Comparison of ENCODE assay signal across 9 mouse cellular contexts in genomic region chr7:99360803-99361414, GRCm38 (mm10). TPM values are rescaled to one million over a fixed set of nuclear protein-coding genes. Genes with fewer than 3 reads are reported as not detected.
DNase-seq lines count a peak whose midpoint lies in the region; ATAC-seq and TF ChIP-seq lines count a peak whose summit lies in the region.
"Had no signal": no experiment of that assay in that cellular context is flagged by ENCODE, and none has a peak within 500 bp of the region (broad histone marks: within the 10 kb centered on the region; RNA-seq: fewer than 3 reads in every experiment).

No protein-coding gene starts in this region.

- no peaks in the 10 kb centered on the region for H3K27me3 ChIP-seq in lung, embryonic 14.5 days (ENCODE audit: insufficient read depth, low read length)
- no peaks in the 10 kb centered on the region for H3K27me3 ChIP-seq in embryonic facial prominence, embryonic 13.5 days
- no peaks in the 10 kb centered on the region for H3K27me3 ChIP-seq in intestine, embryonic 14.5 days (replicated peaks; ENCODE audit: control insufficient read depth, insufficient read depth, low read length)
- no peaks in the 10 kb centered on the region for H3K27me3 ChIP-seq in small intestine, adult 2 months (ENCODE audit: control insufficient read depth, insufficient read depth, low read length)

- DNase-seq in lung, embryonic 14.5 days = no peak
- no peak for DNase-seq in lung, postnatal 4 days
- DNase-seq in intestine, embryonic 14.5 days (ENCODE audit: low spot score) = peak; percentile 64
- DNase-seq in layer of hippocampus, postnatal 36 days = no peak
- DNase-seq in left cerebral cortex, postnatal 10 days (ENCODE audit: extremely low spot score in 1 of 2, low spot score in 2 of 2) = no peak

- peak overlapping the region; percentile 44 for H3K4me2 ChIP-seq in lung, embryonic 14.5 days
- peak overlapping the region; percentile 42 for H3K4me2 ChIP-seq in embryonic facial prominence, embryonic 13.5 days
- peak overlapping the region; percentile 41 for H3K4me2 ChIP-seq in intestine, embryonic 14.5 days (ENCODE audit: low read length)

- TF ChIP-seq CTCF in lung, embryonic 14.5 days (IDR thresholded peaks at IDR 0.05; ENCODE audit: low read depth) = 0 out of 2 replicates have a peak, but pooled peaks have one; percentile 8
- no peak for TF ChIP-seq CTCF in small intestine, adult 2 months (IDR thresholded peaks at IDR 0.05; ENCODE audit: extremely low read depth, insufficient read length, insufficient replicate concordance, low read depth, low read length)

- WGBS in lung, embryonic 14.5 days = 17% methylated on average over 8 of the region's 8 CpGs
- WGBS in embryonic facial prominence, embryonic 13.5 days = 6% methylated on average over 8 of the region's 8 CpGs
- WGBS in intestine, embryonic 14.5 days = 24% methylated on average over 8 of the region's 8 CpGs
- WGBS in small intestine, adult 2 months = 44% methylated on average over 8 of the region's 8 CpGs

- TF ChIP-seq POLR2A in small intestine, adult 2 months (IDR thresholded peaks at IDR 0.05; ENCODE audit: low read depth, low read length) = no peak

- H3K9ac ChIP-seq in lung, embryonic 14.5 days = 0 out of 2 replicates have a peak overlapping the region, but pooled peaks have one; percentile 9
- no peak overlapping the region for H3K9ac ChIP-seq in embryonic facial prominence, embryonic 13.5 days
- H3K9ac ChIP-seq in intestine, embryonic 14.5 days (ENCODE audit: low read length) = peak overlapping the region; percentile 11; the same call in 1 of the 2 replicates
- H3K9ac ChIP-seq: liver, embryonic 14.5 days had no signal

- peak overlapping the region; percentile 98 for H3K27ac ChIP-seq in lung, embryonic 14.5 days (ENCODE audit: low read depth)
- peak overlapping the region; percentile 99 for H3K27ac ChIP-seq in embryonic facial prominence, embryonic 13.5 days
- peak overlapping the region; percentile 96 for H3K27ac ChIP-seq in intestine, embryonic 14.5 days (ENCODE audit: low read depth)
- peak overlapping the region; percentile 32 for H3K27ac ChIP-seq in small intestine, adult 2 months (ENCODE audit: insufficient read depth, low read depth, low read length)
- H3K27ac ChIP-seq: liver, embryonic 14.5 days had no signal

- intact Hi-C loops in left cerebral cortex, postnatal 10 days (cut with DNase I) = no loop called here

- H3K4me1 ChIP-seq in lung, embryonic 14.5 days (ENCODE audit: insufficient read depth) = peaks cover 30% of the 10 kb centered on the region
- H3K4me1 ChIP-seq in embryonic facial prominence, embryonic 13.5 days = peaks cover 43% of the 10 kb centered on the region
- H3K4me1 ChIP-seq in intestine, embryonic 14.5 days (replicated peaks; ENCODE audit: control insufficient read depth, insufficient read depth, low read length) = peaks cover 40% of the 10 kb centered on the region
- peaks cover 7% of the 10 kb centered on the region for H3K4me1 ChIP-seq in small intestine, adult 2 months (ENCODE audit: control insufficient read depth, insufficient read depth, insufficient read length, low read length)

- no peaks in the 10 kb centered on the region for H3K36me3 ChIP-seq in lung, embryonic 14.5 days (ENCODE audit: insufficient read depth)
- H3K36me3 ChIP-seq in embryonic facial prominence, embryonic 13.5 days = no peaks in the 10 kb centered on the region
- no peaks in the 10 kb centered on the region for H3K36me3 ChIP-seq in intestine, embryonic 14.5 days (ENCODE audit: control insufficient read depth, insufficient read depth, low read length)
- H3K36me3 ChIP-seq in small intestine, adult 2 months (ENCODE audit: control insufficient read depth, insufficient read depth, low read length) = no peaks in the 10 kb centered on the region

- no peak for ATAC-seq in lung, embryonic 14.5 days (ENCODE audit: insufficient read depth)
- no peak for ATAC-seq in embryonic facial prominence, embryonic 13.5 days (ENCODE audit: insufficient number of reproducible peaks, insufficient read depth, low FRiP score, low TSS enrichment, low read depth)
- ATAC-seq in intestine, embryonic 14.5 days (replicated peaks; ENCODE audit: low FRiP score, low TSS enrichment, low read depth) = no peak
- ATAC-seq in megakaryocyte progenitor cell, adult 5-6 weeks (replicated peaks; ENCODE audit: poor library complexity) = no peak

- no peak overlapping the region for H3K4me3 ChIP-seq in lung, embryonic 14.5 days (ENCODE audit: low read depth, low read length)
- H3K4me3 ChIP-seq in embryonic facial prominence, embryonic 13.5 days = no peak overlapping the region
- no peak overlapping the region for H3K4me3 ChIP-seq in intestine, embryonic 14.5 days (ENCODE audit: low read depth, low read length)
- H3K4me3 ChIP-seq in small intestine, adult 2 months (ENCODE audit: low read depth, low read length) = no peak overlapping the region

- H3K9me3 ChIP-seq in lung, embryonic 14.5 days (ENCODE audit: low read depth, low read length) = no peaks in the 10 kb centered on the region
- no peaks in the 10 kb centered on the region for H3K9me3 ChIP-seq in embryonic facial prominence, embryonic 13.5 days
- no peaks in the 10 kb centered on the region for H3K9me3 ChIP-seq in intestine, embryonic 14.5 days (ENCODE audit: control insufficient read depth, low read length)

RNA-seq across cellular contexts. Expression of gene Serpinh1, which starts 7.9 kb away (rescaled TPM):
- polyA plus RNA-seq in lung, embryonic 14.5 days (2014; fragmentation: Nextera tagmentation; extraction: Ambion mirVana) = 663 and 691 TPM in 2 replicates
- 1,619 and 1,744 TPM in 2 replicates for polyA plus RNA-seq in embryonic facial prominence, embryonic 13.5 days (2015; fragmentation: Nextera tagmentation; extraction: Ambion mirVana)
- 417 and 502 TPM in 2 replicates for polyA plus RNA-seq in intestine, embryonic 14.5 days (2014; fragmentation: Nextera tagmentation; extraction: Ambion mirVana)
- polyA plus RNA-seq in small intestine, adult 2 months (2012; rRNA removed) = 87.6 and 89.7 TPM in 2 replicates
- 10 to 100 TPM; 25.7 to 34.6 TPM for total RNA-seq in layer of hippocampus, postnatal 36 days (2021)
- 10 to 100 TPM; 46.7 to 49.4 TPM for total RNA-seq in left cerebral cortex, postnatal 10 days (2021)
- total RNA-seq in megakaryocyte progenitor cell, adult 5-6 weeks (2015) = 0.05 TPM in 1 of 2 replicates, not detected in the other
- not detected in 2 replicates for total RNA-seq in megakaryocyte progenitor cell, adult 5-6 weeks (2017)

RNA-seq across cellular contexts. Expression of gene Gdpd5, which starts 20.3 kb away (rescaled TPM):
- 20.2 and 21.8 TPM in 2 replicates for polyA plus RNA-seq in lung, embryonic 14.5 days (2014; fragmentation: Nextera tagmentation; extraction: Ambion mirVana)
- polyA plus RNA-seq in embryonic facial prominence, embryonic 13.5 days (2015; fragmentation: Nextera tagmentation; extraction: Ambion mirVana) = 10.8 and 11.3 TPM in 2 replicates
- polyA plus RNA-seq in intestine, embryonic 14.5 days (2014; fragmentation: Nextera tagmentation; extraction: Ambion mirVana) = 18.6 and 23.4 TPM in 2 replicates
- polyA plus RNA-seq in small intestine, adult 2 months (2012; rRNA removed) = 16.0 and 16.6 TPM in 2 replicates
- 10 to 100 TPM; 19.1 to 19.9 TPM for total RNA-seq in layer of hippocampus, postnatal 36 days (2021)
- 10 to 100 TPM; 34.2 to 35.5 TPM for total RNA-seq in left cerebral cortex, postnatal 10 days (2021)
- 0.10 TPM in 1 of 2 replicates, not detected in the other for total RNA-seq in megakaryocyte progenitor cell, adult 5-6 weeks (2015)
- total RNA-seq in megakaryocyte progenitor cell, adult 5-6 weeks (2017) = 0.08 TPM in 1 of 2 replicates, not detected in the other

Comparison
In these comparisons a context has a peak if more than half of its experiments do, and no peak if none do; other contexts are left out.
1. H3K27ac ChIP-seq: peak in every context shown above with its lines; median percentile 99 in embryonic facial prominence, embryonic 13.5 days; 98 in lung, embryonic 14.5 days; 96 in intestine, embryonic 14.5 days; 32 in small intestine, adult 2 months.